7 mouse cellular contexts compared by ENCODE assay signal in the genomic region with DNA sequence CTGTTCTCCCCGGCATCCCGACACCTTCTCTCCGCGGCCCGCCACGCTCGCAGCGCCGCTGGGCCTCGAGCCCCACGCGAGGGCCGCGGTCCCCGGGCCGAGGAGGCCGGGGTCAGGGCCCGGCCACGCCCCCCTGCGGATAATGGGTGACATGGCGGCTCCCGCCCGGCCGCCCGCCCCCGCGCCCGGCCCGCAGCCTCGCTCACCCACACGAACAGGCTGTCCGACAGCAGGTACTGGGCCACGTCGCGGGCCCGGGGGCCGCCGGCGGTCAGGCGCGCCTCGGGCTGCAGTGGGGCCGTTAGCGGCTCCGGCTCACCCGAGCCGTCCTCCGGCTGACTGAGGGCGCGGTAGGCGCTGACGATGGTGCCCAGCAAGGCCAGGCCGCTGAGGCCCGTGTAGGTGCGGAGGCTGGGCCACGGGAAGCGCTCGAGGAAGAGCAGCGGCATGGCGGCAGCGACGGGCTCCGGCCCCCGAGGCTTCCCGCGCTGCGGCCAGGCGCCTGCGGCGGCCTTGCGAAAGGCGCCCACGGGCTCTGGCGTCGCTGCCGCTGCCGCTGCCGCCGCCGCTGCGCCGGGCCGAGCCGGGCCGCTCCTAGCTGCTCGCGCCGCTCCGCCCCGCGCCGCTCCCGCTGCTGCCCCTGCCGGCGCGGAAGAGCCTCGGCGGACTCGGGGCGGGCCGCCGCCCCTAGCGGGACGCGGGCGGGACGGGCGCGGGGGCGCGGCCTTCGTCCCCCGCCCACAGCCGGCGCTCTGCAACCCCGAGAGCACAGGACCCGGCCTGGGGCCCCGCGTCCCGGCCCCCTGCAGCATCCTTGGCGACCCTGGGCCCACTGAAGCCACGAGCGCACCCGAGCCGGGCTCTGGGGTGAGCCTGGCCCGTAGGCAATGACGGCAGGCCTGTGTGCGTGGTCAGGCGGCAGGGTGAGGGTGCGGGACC. TPM values are rescaled to one million over a fixed set of nuclear protein-coding genes. Genes with fewer than 3 reads are reported as not detected.
A peak's percentile ranks its signal among the peaks of the same experiment; 100 is the strongest.
DNase-seq lines count a peak whose midpoint lies in the region.

TSS of gene Amfr (minus strand) at position 830 of the 939 bp plus-strand sequence.

- under 1% methylated on average over 119 of the region's 130 CpGs for WGBS in midbrain, embryonic 10.5 days

- DNase-seq in adrenal gland, adult 2 months = peak; percentile 88
- DNase-seq in embryo, embryonic 10 days (ENCODE audit: low spot score) = peak; percentile 73
- peak; percentile 77 for DNase-seq in gastrocnemius, postnatal 10 days
- peak; percentile 87 for DNase-seq in induced T-regulatory cell, adult 2 months (ENCODE audit: low read depth)
- DNase-seq in left cerebral cortex, postnatal 36 days (ENCODE audit: low spot score in 2 of 2) = peak; percentile 63 to 77
- DNase-seq in midbrain, embryonic 10.5 days (ENCODE audit: low spot score) = peak; percentile 81
- peak; percentile 55 for DNase-seq in right cerebral cortex, postnatal 4 days

- H3K4me1 ChIP-seq in midbrain, embryonic 10.5 days = peaks cover 42% of the 10 kb centered on the region

- peak within 1 kb of the TSS; percentile 97 for H3K27ac ChIP-seq in midbrain, embryonic 10.5 days (replicated peaks)

- no peaks in the 10 kb centered on the region for H3K9me3 ChIP-seq in midbrain, embryonic 10.5 days (replicated peaks)

- H3K36me3 ChIP-seq in midbrain, embryonic 10.5 days = peaks cover 12% of the 10 kb centered on the region

- no peaks in the 10 kb centered on the region for H3K27me3 ChIP-seq in midbrain, embryonic 10.5 days (ENCODE audit: low read depth, poor library complexity, severe bottlenecking)

- intact Hi-C loops in left cerebral cortex, postnatal 36 days (cut with DNase I) = no loop called here

- peak within 1 kb of the TSS; percentile 95 for H3K4me3 ChIP-seq in midbrain, embryonic 10.5 days

RNA-seq across cellular contexts. Expression of gene Amfr, which starts in this region (rescaled TPM):
- total RNA-seq in adrenal gland, adult 2 months (2021) = 100 to 1,000 TPM; 234 to 239 TPM
- 290 and 363 TPM in 2 replicates for polyA plus RNA-seq in adrenal gland, adult 2 months (2012; rRNA removed)
- 10 to 100 TPM; 81.5 to 82.3 TPM for total RNA-seq in gastrocnemius, postnatal 10 days (2021)
- 100 to 1,000 TPM; 111 to 123 TPM for total RNA-seq in left cerebral cortex, postnatal 36 days (2021)
- polyA plus RNA-seq in midbrain, embryonic 10.5 days (2016; fragmentation: Nextera tagmentation; extraction: Ambion mirVana) = 47.0 and 50.8 TPM in 2 replicates

Comparison
In these comparisons a context has a peak if more than half of its experiments do, and no peak if none do; other contexts are left out.
1. Peak in every context shown above with its lines: DNase-seq, H3K4me3 ChIP-seq and H3K27ac ChIP-seq.